Mouse (Mus musculus) gonadal fat pad, adult 2 months (tissue): Measurements from ENCODE around the gene Slpi. TPM values are rescaled to one million over a fixed set of nuclear protein-coding genes. Genes with fewer than 3 reads are reported as not detected.
A peak's percentile ranks its signal among the peaks of the same experiment; 100 is the strongest.
"Not testable (repeated sequence)": the region's sequence is repeated elsewhere in the genome, so short reads cannot be mapped to it uniquely, and the experiment has no call there.

Source experiments
- DNase-seq: peaks from one replicate; pipeline ENCODE4 v3.0.0-alpha.2; 2012; ENCODE audit warnings: low read depth
- polyA plus RNA-seq: library from polyadenylated mRNA; depleted of rRNA; stranded (reverse); fragments of >200 nt; gene quantifications from 2 replicates; pipeline ENCODE4 v1.2.3, GENCODE M21; 2012

Slpi gene
- polyA plus RNA-seq, 1 experiment, result 86.1 TPM

- no peak for DNase-seq
These were observed 11.1 kb downstream of the Slpi start for GRCm38 (mm10) chr2:164377478-164378426.

DNA sequence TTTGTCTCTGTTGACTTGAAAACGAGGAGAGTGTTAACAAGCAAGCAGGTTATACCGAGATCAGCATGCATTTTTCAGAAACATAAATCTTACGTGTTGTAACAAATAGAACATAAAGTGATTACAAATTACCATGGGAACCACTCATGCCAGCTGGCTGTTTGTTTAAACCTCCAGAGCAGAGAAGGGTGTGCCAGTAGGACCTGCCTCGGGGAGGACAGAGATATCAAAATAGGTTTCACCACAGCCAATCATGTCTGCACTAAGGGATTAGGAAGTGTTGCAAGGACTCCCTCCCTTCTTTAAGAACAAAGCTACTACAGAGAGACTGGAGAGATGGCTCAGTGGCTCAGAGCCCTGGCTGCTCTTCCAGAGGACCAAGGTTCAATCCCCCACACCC is 15.7 kb downstream of the Slpi start:
- DNase-seq, result peak; percentile 97

- peak; percentile 82 for DNase-seq
These were observed 16.4 kb downstream of the Slpi start for GRCm38 (mm10) chr2:164372408-164373053.

DNA sequence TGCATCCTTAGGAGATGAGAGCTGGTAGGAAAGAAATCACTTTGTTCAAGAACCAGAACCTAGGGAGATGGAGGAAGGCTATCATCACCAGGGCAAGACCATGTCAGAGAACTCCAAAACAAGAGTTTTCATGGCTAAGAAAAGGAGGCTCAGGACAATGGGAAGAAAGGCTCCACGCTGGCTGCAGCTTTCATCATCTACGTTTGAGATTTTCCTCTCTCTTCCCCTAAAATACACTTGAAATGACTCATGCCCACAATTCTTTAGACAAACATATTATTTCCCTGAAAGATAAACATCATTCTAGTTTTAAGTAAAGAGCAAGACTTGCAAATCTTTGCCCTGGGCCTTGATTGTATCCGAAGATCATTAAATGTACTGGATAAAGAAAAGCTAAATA is 17.5 kb downstream of the Slpi start:
- no peak for DNase-seq

DNA sequence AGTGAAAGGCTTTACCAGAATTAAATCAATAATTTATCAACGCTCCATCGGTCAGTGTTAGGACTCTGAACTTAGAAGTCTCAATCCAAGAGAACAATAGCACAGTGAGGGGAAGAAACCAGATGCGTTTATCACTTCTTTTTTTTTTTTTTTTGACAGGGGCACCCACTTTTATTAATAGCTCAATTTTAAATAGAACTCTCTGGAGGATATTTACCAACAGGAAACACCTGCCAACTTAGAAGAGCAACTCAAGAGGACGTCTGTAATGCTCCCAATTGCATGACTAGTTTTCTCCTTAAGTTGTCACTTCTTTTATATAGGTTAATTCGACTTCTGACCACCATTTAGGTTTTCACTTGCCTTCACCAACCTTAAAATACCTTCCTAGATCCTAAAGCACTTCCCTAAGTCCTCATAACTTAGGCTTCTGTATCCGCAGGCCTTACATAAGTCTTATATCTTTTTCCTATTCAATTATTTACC is 20.2 kb downstream of the Slpi start:
- no peak for DNase-seq

DNA sequence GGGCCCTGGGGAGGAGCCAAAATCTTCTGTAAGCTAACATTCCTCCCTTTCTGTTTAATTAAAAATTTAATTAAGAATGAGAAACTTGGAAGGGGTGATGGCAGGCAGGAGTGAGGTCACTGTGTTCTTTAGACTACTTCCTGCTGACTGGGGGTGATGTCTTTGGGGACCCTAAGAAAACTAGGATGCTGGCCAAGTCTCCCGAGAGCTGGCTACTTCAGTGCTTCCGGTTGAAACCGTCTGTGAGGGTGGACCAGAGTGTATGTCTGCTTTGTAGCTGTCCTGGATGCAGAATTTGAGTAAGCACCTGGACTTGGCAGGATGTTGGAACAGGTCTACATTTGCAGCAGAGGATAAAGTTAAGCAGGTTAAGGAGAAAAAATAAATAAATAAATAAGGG is 21.9 kb downstream of the Slpi start:
- DNase-seq, result no peak

- DNase-seq, result no peak
These were observed 27.8 kb downstream of the Slpi start for GRCm38 (mm10) chr2:164360974-164361657.

DNA sequence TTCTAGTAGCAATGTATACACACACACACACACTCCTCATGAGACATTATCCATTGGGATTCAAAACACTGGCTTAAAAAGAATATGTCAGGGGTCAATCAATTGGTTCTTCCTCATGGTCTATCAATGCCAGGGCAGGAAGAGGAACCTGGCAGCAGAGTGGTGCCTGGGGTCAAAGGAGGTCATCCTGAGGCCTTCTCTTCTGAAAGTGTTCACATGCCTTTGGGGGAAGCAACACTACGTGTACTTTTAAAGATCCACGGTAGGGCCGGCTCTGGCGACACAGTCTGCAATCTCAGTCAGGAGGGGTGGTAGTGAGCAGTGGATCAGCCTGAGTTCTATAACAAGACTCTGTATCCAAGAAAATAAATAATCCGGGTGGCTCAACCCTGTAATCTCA is 29.2 kb downstream of the Slpi start:
- DNase-seq, result no peak

GRCm38 (mm10) chr2:164359031-164359430 is 29.9 kb downstream of the Slpi start:
- no peak for DNase-seq

DNA sequence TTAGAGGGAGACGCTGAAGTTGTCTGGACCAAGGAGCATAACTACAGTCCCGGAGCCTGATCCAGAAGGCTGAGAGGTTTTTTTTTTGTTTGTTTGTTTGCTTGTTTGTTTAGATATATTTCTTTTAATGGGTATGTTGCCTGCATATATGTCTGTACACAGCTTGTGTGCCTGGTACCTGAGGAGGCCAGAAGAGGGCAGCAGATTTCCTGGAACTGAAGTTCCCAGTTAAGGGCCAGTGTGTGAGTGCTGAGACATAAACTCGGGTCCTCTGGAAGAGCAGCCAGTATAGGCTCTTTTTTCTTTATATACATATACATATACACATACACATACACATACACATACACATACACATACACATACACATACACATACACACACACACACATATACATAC is 30.5 kb downstream of the Slpi start:
- DNase-seq, result no peak

DNA sequence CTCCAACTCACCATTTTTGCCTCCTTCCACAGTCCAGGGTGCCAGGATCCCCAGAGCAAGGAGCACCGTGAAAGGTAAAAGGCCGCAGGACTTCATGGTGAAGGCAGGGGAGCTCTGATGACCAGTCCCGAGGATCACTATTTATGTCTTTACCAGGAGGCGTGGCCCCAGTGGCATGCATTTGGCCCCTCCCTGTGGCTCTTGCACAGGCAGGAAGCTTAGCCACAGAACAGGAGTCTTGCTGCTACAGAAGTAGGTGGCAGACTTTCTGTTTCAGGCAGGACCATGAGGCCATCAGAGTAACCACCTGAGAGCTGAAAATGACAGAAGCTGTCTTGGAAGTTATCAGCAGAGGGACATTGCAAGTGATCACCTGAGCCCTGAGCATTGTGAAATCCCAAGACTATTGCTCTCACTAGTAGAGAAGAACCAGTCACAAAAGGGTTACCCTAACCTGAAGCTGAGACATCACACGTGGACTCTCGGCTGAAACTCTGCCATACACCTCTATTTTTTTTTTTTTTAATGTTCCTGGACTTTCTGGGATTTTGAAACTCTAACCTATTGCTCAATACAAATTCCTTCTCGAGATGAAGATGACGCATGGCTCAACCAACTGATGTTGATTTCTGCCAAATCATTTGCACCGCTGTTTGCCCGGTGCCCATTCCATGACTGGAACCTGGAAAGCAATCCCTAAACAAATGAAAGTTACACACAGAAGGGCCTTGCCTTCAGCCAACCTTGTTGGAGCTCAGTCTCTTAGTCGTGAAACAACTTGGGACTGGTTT is 32.5 kb downstream of the Slpi start:
- no peak for DNase-seq

DNA sequence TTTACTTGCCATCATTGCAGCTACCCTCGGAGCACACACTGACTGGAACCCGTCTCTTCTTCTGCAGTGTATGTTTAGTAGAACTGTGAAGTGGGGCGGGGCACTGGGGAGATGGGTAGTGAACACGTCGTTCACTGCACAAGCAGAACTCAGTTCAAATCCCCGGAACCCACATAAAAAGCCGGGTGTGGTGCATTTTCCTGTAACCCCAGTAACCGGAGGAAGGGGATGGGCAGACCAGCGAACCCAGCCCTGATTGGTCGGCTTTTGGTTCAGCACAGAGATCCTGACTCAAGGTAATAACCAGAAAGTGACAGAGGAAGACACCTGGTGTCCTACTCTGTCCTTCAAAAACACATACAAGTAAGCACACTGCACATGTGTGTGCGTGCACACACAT is 35.5 kb downstream of the Slpi start:
- no peak for DNase-seq

DNA sequence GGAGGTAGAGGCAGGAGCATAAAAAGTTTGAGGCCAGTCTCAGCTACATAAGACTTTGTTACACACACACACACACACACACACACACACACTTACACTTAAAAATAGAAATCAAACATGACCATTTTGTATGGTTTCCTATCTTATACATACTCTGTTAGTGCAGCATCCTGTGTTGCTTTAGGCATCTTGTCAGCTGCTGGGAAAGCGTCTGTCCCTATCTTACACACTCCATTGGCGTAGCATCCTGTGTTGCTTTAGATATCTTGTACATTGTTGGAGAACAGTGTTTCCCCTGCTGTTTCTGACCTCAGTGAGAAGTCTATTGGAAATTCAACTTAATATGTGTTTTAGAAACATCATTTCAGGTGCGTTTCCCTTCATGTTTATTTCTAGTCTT is 36.2 kb downstream of the Slpi start:
- no peak for DNase-seq

DNA sequence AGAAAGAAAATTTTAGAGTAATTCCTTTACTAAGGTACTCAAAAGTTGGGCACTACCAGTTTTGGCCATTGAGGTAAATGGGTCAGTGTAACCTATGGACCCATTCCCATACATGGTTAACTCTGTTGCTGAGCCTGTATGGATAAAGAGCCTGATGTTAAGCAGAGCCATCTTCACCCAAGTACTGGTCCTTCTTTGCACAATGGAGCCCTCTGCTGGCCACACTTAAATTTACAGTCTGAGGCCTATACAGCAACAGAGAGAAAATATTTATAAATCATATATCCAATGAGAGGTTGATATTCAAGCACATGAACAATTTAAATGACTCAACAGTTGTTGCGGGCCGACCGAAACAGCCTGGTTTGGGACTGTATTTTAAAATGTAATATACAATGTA is 39.9 kb downstream of the Slpi start:
- no peak for DNase-seq

DNA sequence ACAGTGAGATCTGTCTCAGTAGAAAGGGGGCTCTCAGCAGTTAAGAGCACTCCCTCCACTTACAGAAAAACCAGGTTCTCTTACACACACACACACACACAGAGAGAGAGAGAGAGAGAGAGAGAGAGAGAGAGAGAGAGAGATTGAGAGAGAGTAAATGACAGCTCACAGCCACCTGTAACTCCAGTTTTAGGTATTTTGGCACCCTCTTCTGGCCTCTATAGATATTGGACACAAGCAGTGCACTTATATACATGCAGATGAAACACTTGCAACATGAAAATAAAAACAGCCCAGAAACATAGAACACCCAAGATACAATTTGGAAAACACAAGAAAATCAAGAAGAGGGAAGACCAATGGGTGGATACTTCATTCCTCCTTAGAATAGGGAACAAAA is 41.2 kb downstream of the Slpi start:
- not testable (repeated sequence) for DNase-seq

DNA sequence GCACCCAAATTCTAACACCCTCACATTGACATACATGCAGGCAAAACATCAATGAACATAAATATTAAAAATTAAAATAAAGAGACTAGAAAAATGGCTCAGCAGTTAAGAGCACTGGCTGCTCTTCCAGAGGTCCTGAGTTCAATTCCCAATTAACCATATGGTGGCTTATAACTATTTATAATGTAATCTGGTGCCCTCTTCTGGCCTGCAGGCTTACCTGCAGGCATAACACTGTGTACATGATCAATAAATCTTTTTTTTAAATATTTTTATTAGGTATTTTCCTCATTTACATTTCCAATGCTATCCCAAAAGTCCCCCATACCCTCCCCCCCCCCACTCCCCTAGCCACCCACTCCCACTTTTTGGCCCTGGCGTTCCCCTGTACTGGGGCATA is 45.2 kb downstream of the Slpi start:
- not testable (repeated sequence) for DNase-seq

GRCm38 (mm10) chr2:164332440-164332839 is 56.5 kb downstream of the Slpi start, which contains the start of gene Svs5:
TSS of gene Svs5 (plus strand) at chr2:164332740.
- not testable (repeated sequence) for DNase-seq

- no peak for DNase-seq
These were observed 67.9 kb downstream of the Slpi start for GRCm38 (mm10) chr2:164320983-164321382.

DNA sequence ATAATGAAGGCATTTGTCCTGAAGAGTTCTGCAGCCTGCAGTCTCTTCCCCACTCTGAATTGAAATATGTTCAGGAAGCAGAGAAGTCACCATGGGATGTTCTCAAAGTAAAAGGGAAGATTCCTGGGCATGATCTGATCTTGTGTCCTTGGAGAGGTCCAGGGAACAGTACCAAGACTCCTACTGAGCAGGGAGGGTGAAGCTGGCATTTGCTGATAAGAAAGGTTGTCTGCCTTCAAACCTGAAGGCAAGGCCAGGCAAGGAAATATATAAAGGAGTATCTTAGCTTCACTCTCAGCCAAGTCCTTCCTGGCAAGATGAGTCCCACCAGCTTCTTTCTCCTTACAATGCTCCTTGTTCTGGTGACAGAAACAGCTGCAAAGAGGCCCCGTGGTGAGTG is 72.4 kb downstream of the Slpi start, which contains the start of gene Svs6:
Gene Svs6 (plus strand): TSS at position 301 of the 400 bp plus-strand sequence.
- not testable (repeated sequence) for DNase-seq

DNA sequence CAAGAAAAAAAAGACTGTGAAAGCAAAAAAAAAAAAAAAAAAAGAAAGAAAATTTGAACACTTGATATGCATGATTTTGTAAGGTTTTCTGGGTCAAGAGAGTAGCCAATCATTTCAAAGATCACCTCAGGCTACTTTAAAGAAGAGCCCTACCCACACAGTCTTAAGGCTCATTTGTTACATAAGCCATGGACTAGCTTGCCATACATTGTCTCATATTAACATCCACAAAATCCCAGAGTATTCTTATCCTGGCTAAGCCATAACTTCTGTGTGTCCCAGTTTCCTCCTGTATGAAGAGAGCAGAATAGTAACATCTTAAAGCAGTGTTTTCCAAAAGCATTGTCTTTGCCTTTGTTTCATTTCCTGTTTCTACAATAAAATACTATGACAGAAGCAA is 73.4 kb downstream of the Slpi start:
- DNase-seq, result not testable (repeated sequence)

- DNase-seq, result no peak
These were observed 76.3 kb downstream of the Slpi start for GRCm38 (mm10) chr2:164312599-164312998.
